Mouse (Mus musculus) c-Kit-positive CD71-negative TER-119-negative erythroid progenitor cells, embryonic 14.5 days (primary cell): ENCODE data around the gene Exoc8.

Source experiments
- DNase-seq: peaks from one replicate; pipeline ENCODE4 v3.0.0-alpha.2; 2013; ENCODE audit warnings: low read depth

Gene Exoc8

DNA sequence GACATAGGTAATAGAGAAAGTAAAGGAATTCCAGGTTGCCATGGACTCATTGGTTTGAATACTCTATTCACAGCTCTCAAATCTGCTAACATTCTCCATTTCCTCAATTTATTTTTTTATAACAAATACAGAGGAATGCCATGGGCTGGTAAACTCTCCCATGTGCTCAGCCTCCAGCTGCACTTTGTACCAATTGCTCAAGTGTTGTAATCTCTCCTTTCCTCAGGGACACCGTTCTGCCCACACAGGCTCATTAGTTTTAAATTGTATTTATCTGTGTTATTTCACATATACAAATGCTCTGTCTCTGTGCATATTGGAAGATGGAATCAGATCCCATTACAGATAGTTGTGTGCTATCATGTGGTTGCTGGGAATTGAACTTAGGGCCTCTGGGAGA is 44.0 kb downstream of the Exoc8 start:
- DNase-seq: no peak

DNA sequence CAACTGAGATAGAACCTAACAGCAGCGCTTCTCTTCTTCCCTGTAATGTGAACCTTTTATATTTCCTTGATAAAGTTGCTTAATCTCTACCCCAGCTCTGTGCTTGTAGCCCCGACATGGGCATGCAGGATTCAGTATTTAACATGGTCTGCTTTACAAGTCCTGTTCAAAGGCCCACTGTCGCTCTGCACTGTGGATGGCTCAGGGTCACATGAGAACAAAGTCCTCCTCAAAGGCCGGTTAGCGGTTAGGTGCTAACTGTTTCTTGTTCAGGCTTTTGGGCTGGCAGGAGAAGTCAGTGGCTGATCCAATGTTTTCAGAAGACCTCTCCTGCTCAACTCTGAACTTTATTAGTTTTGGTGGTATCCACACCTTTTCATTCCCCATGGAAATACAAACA is 51.9 kb downstream of the Exoc8 start:
- no peak for DNase-seq

DNA sequence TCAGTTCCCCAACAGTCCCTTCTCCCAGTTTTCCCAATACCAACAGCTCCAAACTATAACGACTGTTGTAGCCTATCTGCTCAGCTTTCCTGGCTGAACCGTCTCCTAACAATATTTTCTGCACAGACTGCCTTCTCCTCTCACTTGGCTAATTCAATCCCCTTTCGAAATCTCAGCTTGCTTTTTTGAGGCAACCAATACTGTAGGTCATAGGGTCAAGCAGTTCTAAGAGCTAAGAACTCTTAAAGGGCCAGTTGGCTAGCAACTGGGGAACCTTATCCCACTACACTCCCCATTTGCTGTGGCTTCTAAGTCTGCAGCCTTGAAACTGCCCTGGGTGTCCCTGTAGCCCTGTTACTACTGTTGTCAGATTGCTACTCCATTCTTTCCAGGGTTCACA is 52.4 kb downstream of the Exoc8 start:
- DNase-seq: no peak
